Mouse (Mus musculus): ENCODE results near the gene Il4i1.

GRCm38 (mm10) chr7:44857042-44857552 is 40.9 kb downstream of the Il4i1 start, which contains the start of gene Pnkp:
- peak; percentile 18; the same call in 1 of the 2 replicates for TF ChIP-seq CTCF (IDR thresholded peaks at IDR 0.05; ENCODE audit: low read depth)
- no peak for TF ChIP-seq EP300 (IDR thresholded peaks at IDR 0.05; ENCODE audit: low read depth)
